Mouse (Mus musculus) left cerebral cortex, adult 11 months (tissue): ENCODE measurements at regions not wholly inside any gene's neighbourhood (a gene's known extent, or its start where the extent isn't known, plus 50 kb on each side); places are given as distances from the start of the nearest gene placed in this dataset.

Experiments
- DNase-seq: peaks from one replicate; pipeline ENCODE4 v3.0.0; 2022; ENCODE audit warnings: low spot score

DNA sequence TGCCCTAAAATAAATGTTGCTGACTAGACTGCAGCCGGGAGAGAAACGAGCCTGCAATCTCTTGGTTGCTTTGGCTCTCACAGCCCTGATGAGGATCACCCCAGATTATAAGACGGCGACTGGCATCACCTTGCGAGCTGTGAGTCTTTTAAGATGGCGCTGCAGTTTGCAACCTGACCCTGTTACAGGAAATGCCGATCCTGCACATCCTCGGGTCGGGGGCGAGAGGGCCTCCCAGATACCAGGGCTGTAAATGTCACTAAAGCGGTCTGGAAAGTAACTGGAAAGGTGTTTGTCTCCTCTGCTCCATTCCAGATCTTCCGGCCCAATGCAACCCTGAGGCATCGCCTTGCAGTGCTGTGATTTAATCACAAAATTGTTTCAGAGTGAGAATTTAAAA lies 53.4 kb downstream of the Cartpt start:
- DNase-seq, result no peak

DNA sequence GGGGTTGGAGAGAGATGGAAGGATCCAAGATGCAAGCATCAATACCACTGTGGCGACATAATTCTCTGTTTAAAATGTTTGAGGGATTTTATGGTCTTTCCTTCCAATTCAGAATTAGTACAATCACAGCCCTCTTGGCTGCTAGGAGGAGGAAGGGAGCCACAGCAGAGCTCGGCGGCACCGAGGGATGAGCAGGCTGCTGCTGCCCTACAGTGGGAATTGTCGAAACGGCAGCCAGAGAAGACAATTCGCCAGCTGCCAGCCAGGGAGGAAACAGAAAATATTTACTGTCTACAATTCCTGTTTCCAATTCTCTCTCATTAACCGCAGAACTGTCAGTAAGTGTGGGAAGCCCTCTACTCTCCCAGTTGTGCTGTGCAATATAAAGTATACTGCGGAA lies 58.3 kb downstream of the Cartpt start:
- DNase-seq, result peak; percentile 47

- DNase-seq, result no peak
Measured at GRCm38 (mm10) chr13:99839446-99839845, 61.4 kb downstream of the Cartpt start.

GRCm38 (mm10) chr13:99837772-99838425 lies 63.0 kb downstream of the Cartpt start:
- peak; percentile 66 for DNase-seq

GRCm38 (mm10) chr13:99837180-99837579 lies 63.7 kb downstream of the Cartpt start:
- DNase-seq, result no peak

GRCm38 (mm10) chr13:99836586-99836985 lies 64.3 kb downstream of the Cartpt start:
- no peak for DNase-seq

DNA sequence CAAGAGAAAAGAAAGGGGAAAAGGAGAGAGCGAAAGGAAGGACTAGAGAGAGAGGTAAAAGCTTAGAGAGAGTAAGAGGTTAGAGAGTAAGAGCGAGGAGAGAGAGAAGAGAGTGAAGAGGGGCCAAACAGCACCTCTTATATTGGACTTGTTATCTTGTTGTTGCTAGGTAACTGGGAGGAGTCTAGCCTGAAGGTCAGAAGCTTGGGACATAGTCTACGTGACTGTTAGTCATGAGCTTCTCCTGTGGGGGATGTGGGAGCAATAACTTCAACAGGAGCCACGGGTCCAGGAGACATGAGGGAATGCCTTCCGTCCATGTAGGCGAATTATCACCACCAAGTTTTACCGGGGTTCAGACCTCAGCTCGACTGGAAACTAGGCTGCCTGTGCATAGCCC lies 65.4 kb downstream of the Cartpt start:
- DNase-seq, result no peak

DNA sequence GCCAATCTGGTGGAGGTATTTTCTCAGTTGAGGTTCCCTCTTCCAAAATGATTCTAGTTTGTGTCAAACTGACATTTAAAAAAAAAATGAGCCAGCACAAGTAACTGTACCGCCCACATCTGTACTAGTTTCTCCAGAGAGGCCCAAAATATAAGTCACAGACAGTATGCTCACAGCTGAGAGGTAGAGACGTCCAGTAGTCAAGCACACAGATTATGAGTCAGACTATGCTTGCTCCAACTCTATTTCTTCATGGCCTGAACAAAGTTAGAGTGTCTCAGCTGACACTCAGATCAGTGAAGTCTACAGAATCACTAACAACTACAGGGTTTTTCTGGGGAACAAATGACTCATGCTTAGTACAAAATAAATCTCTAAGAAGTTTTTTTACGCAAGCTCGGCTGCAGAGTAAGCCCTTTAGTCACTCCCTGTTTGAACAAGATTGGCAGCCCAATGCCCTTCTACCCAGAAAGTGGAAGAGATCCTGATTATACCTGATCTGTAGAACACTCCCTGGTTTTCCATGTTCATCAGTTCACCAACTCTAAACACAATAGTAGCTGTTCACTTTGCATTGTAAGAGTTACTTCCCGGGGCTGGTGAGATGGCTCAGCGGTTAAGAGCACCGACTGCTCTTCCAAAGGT lies 70.7 kb downstream of the Cartpt start:
- DNase-seq, result peak; percentile 77

DNA sequence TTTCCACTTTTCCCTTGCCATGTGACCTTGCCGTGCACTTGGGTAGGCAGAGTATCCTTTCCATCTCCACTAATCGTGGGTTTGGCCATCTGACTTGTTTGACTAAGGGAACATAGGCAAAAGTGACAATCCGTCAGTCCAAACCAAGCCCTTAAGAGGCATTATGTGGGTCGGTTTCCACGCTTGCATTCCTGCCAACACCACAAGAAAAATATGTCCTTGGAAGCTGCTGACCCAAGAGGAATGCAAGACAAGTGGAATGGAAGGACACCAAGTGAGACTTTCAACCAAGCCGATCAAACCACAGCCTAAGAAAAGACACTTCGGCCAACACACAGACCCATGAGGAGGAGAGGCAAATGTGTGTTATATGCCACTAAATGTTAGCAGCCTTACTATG lies 73.3 kb downstream of the Cartpt start:
- DNase-seq, result no peak

DNA sequence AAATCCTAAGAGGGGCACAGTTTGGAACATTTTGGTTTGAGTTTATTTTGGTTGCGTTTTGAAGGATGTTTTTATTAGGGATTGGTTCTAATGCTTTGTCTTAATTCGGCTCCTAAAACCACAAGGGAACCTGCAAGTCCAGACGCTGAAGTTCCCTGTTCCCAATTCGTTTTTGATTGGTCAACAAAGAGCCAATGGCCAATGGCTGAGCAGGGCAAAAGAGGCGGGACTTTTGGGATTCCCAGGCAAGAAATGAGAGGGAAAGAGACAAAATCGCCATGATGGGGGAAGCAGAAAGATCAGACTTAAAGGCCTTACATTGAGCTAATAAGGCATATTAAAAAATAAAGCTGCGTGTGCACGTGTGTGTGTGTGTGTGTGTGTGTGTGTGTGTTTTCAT lies 76.3 kb downstream of the Cartpt start:
- no peak for DNase-seq

- no peak for DNase-seq
Measured at GRCm38 (mm10) chr13:99816666-99817065, 84.2 kb downstream of the Cartpt start.

DNA sequence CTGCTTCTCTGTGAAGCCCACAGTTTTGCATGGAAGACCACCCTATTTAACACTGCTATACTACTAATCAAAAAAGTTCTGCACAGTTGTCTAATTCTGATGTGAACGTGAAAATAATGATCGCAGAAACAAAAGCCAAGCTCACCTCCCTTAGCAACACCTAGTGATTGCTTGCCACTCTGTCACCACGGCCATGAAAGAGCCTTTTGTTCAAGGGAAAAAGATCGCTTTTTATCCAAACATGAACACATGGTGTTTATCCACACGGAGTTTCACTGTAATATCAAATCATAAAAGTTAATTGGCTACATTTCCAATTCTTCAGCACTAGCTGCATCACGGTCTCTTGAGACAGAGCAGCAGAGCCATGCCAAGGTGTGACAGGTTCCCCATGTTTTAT lies 85.1 kb downstream of the Cartpt start:
- no peak for DNase-seq

DNA sequence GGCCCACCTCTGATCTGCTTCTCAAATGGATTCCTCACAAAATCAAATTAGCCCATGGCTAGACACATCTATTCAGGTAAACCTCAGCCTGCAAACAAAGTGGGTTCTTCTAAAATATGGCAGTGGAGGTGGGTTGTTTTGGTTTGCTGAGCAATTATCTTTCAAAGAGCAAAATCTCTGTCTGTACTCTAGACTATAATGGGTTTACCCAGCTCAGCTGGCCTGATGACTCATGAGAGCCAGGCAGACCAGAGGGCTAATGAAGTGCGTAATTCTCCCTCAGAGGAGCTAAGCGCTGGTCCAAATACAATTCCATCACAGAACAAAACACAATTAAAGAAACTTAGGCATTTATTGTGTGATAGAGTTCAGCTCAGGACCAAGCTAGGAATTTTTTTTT lies 86.1 kb downstream of the Cartpt start:
- DNase-seq, result no peak

GRCm38 (mm10) chr13:99814033-99814556 lies 86.8 kb downstream of the Cartpt start:
- DNase-seq, result no peak

DNA sequence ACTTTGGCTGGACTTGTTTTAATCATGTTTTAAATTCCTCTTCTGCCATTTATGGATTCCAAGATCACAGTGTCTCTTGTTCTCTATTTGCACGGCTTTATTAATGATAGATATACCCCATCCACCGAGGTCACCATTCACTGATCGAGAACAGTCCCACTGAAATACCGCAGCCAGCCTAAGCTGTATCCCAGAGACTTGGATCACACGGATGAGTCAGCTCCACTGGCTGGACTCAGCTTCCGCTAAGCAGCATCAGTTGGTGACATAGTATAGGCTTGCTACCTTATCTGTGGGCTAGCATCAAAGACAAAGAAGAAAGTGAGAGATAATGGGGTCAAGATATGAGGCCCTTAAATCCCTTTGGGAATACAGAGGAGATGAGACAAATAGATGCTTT lies 106.4 kb downstream of the Cartpt start:
- DNase-seq, result no peak

DNA sequence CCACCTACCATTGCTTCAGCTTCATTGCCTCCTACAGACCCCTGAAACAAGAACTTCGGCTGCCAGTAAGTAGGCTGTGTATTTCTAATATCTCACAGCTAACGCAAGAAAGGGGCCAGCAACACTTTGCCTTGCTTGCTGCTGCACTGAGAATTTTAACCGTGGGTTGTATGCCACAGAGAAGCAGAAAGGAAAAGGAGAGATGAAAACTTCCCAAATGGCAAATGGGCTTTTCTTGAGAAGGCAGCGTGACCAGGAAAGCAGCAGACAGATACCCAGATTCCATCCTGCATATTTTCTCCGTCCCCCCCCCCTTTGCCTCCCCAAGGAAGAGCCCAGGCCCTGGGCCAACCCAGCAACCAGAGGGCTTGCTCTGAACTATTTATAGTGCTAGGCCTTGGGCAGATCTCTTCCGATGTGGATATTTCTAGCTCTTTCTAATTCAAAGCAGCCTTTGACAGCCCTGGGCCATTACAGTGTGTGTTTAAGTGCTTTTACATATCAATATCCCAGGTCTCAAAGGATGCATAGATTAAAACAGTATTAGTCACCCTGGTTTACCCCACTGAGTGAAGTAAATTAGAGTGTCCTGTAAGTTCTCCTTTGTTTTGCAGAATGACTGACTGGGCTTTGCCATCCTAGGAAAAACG lies 107.0 kb downstream of the Cartpt start:
- DNase-seq, result no peak

DNA sequence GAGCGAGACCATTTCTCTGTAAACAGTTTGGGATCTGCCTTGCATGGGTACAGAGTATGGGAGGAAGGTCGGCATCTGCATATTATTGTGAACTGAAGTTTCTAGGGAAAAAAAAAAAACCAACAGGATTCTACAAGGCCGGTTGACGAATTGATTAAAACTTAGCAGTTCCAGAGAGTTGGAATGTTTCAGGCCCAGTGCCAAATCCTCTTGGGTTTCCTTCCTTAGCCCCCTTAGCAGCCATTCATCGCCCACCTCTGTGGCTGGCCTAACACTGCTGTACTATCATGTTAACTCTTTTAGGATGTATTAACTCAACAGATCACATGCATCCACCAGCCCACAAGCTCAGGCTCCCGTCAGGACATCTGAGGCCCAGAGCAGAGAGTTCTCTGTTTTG lies 107.9 kb downstream of the Cartpt start:
- DNase-seq, result no peak

DNA sequence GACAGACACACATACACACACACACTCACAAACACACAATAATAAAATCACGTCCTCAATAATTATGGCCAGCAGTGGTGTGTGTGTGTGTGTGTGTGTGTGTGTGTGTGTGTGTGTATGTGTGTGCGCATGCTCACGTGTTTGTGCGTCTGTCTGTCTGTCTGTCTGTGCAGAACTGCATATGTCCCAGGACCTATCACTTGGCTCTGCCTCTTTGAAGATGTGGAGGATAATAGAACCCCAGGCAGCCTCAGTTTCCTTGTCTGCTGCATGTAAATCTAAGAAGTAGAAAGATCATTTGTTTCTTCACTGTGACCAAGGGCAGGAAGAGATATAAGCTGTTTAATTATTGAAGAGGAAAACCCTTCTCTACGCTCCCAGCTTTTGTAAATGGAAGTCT lies 109.9 kb downstream of the Cartpt start:
- no peak for DNase-seq

GRCm38 (mm10) chr13:99787760-99788159 lies 113.1 kb downstream of the Cartpt start:
- no peak for DNase-seq

DNA sequence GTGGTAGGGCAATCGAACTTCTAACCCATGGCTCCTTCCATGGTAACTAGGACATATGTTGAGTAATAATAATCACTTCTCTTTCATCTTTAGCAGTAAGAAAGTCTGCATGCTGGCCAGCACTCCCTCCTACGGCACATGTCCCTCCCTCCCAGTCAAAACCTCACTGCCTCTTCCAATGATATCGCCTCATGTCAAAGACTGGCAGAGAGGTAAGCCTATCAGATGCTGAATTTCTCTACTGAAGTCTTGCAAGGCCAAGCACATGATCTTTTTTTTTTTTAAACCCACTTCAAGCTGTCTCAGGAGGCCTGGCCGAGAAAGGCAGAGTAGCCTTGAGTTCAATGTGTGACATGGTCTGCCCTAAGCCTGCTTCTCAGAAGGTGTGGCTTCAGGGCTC lies 115.5 kb downstream of the Cartpt start:
- no peak for DNase-seq

- no peak for DNase-seq
Measured at GRCm38 (mm10) chr13:99784314-99784713, 116.6 kb downstream of the Cartpt start.

DNA sequence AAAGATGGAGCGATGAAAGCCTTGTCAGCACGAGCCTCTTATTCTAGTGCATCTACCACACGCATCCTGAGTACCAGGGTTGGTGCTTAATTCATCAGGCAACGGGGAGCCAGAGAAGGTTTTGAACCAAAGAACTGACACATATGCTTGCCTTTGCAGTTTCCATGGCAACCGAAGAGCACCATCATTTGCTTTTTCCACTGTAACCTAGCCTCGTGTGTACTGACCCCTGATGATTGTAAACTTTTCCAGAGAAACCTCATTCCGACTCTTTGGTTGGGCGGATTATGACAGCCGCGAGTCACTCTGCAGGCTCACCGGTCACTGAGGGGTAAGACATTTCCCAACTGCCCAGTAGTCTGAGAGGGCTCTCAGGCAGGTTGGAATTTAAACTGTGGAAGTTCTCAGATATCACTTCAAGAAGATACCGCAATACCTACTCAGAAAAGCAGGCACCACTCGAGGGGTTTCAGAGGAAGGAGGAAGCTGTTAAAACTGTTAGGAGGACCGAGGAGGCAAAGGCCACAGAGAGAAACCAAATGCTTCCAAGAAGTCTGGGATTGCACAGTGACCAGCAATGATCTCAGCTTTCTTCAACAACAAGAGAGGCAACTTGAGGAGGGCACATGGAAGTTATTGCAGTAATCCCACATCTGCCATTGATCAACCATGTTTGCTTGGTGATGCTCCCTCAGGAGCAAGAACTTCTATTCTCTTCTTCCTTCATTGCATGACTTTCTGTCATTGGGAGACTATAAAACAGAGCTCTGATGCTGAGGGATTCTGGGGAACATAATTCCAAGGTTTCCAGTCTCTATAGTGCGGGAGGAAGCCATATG lies 117.8 kb downstream of the Cartpt start:
- DNase-seq, result no peak
